Mouse (Mus musculus) gastrocnemius, postnatal 25 days (tissue): Measurements from ENCODE around the gene Mnd1. TPM values are rescaled to one million over a fixed set of nuclear protein-coding genes. Genes with fewer than 3 reads are reported as not detected.

ENCODE experiments used
- DNase-seq: peaks from one replicate; pipeline ENCODE4 v3.0.0; 2022
- total RNA-seq, 2 experiments: library from RNA; stranded (reverse); gene quantifications; 1 replicate in 1 of 2; 2 replicates in 1 of 2; pipeline ENCODE4 v1.2.3; 2021

Gene Mnd1
- total RNA-seq, 2 experiments from 2014 or later, result 2.1 to 3.3 TPM

DNA sequence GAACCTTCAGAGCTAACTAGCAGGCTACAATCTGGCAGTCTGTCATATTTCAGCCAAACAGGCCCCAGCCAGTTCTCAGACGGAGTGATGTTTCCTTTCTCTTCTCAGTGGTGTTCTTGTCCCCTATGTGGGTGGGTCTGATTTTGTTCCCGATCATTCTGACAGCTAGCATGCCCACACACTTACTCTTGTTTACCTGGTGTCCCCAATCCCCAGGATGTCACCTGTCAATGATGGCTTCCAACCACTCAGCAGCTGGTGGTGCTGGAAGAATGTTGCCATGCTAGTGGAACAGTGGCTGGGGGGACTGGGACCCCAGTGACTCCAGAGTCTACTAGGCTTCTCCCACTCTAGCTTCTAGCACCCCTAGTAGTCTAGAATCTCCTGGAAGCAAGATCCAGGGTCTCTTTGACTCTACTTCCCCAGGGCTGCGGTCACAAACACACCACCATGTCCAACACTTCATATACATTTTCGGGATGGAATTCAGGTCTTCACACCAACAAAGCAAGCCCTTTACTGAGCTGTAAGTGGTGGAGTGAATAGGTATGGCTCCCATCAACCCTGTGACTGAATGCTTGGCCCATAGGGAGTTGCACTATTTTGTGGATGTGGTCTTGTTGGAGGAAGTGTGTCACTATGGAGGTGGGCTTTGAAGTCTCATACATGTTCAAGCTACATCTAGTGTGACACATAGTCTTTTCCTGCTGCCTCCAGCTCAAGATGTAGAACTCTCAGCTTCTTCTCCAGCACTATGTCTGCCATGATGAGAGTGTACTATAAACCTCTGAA lies 2.2 kb upstream of the Mnd1 start:
- DNase-seq, result no peak

GRCm38 (mm10) chr3:84157011-84157410 lies 1.4 kb upstream of the Mnd1 start:
- no peak for DNase-seq

DNA sequence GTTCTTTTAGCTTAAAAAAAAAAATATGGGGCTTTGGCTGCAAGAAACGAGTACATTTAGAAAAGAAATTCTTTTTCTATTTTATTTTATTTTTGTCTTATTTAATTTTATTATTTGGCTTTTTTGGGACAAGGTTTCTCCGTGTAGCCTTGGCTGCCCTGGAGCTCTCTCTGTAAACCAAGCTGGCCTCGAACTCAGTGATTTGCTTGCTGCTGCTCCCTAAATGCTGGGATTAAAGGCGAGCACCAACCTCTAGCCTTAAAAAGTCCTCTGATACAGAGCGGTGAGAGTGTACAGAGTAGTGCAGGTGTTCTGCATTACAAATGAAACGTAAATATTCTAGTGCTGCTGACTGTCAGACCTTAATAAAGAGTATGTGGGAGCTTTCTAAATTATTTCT lies 519 bp upstream of the Mnd1 start:
- DNase-seq, result no peak

DNA sequence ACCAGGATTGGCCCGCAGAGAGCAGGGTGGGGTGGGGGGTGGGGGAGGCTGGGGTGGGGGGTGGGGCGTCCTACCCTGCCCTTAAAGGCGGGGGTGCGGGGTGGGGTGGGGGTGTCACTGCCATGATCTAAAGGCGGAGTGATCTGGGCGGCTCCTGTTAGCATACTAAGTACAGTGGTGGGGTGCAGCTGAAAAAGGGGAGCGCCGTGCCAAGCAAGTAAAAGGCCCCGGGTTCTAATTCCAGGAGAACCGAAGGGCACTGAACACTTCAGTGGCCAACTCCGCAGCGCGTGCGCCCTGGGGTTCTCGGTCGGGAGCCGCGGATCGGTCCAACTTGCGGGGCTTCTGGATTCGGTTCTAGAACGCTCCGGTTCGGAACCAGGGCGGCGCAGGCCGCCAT lies 440 bp downstream of the Mnd1 start:
- no peak for DNase-seq

DNA sequence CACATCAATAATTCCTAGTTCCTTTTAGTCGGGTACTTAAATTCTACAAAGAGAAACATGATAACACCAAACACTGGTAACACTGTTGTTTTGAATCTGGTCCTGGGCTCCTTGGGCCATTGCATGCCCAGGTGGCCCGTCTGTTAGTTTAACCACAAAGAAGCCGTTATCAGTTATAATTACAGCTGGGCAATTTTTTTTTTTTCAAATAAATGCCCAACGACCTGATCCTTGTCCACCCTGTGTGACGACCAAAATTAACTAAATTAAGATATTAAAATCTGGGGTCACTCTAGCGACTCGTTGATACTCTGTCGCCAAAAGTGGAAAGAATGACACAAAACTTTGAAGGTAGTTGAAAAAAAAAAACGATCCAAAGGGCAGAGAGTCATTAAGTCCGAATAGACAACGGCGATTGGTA lies 855 bp downstream of the Mnd1 start:
- DNase-seq, result no peak

DNA sequence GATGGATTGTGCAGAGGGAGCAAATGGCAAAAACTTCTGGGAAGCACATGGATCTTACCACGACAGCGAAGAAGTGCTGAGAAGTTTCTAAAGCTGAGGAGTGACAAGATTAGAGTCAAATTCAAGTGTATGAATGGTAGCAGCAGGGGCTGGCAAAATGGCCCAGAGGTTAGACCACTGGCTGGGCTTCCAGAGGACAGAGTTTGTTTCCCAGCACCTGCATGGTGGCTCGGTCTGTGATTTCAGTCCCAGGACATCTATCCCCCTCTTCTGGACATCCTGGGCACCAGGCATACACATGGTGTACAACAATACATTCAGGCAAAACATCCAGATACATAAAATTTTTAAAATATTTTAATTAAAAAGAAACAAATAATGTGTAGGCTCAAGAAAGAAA lies 5.8 kb downstream of the Mnd1 start:
- DNase-seq, result no peak

GRCm38 (mm10) chr3:84140947-84141346 lies 14.6 kb downstream of the Mnd1 start:
- no peak for DNase-seq

DNA sequence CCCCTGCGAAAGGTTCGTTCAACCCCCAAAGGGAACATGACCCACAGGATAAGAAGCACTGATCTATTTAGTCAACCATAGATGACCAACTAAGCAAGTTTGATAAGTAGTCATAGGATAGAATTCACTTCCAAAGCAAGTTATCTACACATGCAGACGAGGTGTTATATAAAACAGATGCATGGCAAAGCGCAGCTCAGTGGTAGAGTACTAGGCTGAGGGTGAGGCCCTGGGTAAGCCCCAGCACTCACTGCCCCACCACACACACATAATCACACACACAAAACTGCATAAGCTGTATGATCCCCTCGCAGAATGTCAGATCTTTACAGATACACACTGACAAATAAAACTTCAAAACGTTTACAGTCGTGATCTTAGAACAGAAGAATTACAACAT lies 19.1 kb downstream of the Mnd1 start:
- DNase-seq, result no peak

- no peak for DNase-seq
Observed at GRCm38 (mm10) chr3:84135933-84136332, 19.7 kb downstream of the Mnd1 start.

DNA sequence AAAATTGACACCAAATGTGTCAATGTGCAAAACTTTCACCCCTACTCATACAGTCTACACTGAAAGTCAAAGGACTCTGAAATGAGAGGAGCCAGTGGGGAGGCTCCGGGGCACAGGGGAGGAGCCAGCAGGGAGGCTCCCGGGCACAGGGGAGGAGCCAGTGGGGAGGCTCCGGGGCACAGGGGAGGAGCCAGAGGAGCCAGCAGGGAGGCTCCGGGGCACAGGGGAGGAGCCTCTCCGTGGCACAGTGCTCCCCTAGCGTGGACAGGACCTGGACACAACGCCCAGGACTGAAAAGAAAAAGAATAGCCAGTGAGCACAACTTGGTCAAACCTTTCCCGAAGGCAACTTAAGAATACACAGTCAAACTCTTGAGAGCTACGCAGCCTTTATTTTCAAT lies 20.2 kb downstream of the Mnd1 start:
- DNase-seq, result peak; percentile 9

- DNase-seq, result no peak
Observed at GRCm38 (mm10) chr3:84131369-84131768, 24.2 kb downstream of the Mnd1 start.

DNA sequence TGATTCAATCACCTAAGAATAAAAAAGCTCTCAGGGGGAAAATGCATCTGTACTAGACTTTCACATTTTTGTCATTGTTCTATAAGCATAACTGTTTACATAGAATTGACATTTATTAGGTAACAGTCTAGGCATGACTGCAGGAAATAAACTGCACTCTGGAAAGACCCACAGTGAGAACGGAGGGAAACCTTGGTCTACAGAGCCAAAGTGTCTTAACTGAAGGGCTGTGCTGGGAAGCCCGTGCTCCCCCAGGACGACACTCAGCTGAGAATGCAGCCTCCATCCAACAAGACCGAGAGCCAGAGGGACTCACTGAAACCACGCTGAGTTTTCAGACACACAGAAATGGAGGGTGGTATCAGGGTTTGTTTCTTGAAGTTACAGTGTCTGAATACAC lies 24.8 kb downstream of the Mnd1 start:
- DNase-seq, result no peak

- no peak for DNase-seq
Observed at GRCm38 (mm10) chr3:84128871-84129870, 26.4 kb downstream of the Mnd1 start.

GRCm38 (mm10) chr3:84127431-84127830 lies 28.2 kb downstream of the Mnd1 start:
- DNase-seq, result no peak

DNA sequence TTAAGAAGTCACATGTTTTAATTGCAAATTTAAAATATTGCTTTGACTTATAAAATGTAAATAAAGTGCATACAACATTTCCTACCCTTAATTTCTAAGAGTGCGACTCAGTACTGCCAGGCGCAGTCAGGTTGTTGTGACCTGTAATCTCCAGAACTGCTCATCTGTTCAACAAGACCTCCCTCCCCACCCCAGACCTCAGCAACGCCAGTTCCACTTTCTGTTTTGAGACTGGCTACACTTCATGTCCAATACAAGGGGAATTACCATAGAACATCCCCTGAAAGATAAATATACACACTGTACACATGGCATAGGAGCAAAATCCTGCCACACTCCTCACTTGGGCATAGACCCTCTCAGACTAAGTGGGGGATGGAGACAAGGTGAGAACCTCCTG lies 28.9 kb downstream of the Mnd1 start:
- DNase-seq, result no peak

- no peak for DNase-seq
Observed at GRCm38 (mm10) chr3:84125704-84126289, 29.8 kb downstream of the Mnd1 start.

DNA sequence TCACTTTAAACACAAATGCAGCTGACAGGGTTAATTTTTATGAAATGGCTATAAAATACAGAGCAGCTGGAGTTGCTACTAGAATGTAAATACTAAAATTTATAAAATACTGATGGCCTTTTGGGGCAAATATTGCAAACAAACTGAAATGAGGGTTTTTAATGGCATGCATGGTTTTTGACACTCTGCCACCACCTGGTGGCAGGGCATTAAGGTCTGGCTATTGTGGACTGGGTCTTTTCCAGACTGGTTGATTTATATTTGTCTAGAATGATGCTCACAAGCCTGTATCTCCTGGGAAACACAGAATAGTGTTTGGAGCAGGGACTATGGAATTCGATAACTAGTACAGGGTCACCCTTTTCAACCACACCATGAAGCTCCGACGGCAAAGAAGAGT lies 32.1 kb downstream of the Mnd1 start:
- peak; percentile 13 for DNase-seq

- no peak for DNase-seq
Observed at GRCm38 (mm10) chr3:84118718-84119117, 36.9 kb downstream of the Mnd1 start.

DNA sequence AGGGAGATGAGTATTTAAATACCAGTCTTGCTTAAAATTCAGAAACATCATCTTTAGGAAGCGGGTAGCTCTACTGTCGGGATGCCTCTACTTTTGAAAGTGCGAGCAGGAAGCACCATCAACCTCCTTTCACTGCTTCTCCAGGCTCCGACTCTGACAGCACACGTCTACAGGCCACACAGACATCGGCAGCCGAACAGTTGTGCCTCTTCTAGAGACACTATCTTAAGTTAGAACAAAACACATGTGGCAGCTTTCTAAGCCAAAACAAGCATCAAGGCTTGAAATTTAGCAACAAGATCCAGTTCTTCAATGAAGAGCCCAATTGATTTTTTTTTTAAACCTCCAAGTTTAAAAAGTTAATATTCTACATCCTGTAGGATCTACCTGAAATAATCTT lies 37.4 kb downstream of the Mnd1 start:
- no peak for DNase-seq

DNA sequence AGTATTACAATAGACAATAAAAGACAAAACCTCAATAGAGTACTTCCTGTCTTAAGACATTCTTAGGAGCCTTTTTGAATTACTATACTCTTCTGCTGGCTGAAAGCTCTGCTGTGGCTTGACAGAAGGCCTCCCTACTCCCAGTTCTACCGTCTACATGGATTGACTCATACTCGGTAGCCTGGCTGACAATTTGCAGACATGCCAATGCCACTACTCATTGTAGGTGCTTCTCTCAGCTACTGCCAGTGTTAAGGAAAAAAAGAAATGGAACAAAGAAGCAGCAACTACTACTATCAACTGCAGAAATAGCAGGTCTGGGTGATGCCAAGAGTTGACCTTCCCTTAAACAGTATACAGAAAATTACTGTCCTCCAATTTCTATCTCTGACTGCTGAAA lies 47.0 kb downstream of the Mnd1 start:
- DNase-seq, result no peak

DNA sequence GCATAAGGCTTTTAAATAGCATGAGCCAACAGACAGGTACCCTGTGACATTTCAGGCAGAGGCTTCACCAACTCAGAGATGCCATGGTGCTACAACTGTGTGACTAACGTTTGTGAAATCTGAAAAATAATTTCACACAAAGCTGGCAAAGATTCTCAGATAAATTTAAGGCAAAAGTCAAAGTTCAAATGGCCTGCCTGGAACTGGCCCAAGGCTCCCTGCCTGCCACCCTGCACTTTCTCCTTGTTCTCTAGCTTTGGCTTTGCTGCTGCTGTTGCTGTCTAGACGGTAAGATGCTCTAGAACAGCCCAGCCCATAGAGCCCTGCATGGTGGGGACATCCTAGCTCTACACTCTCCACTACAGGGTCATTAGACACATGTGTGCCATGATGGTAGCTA lies 49.5 kb downstream of the Mnd1 start:
- DNase-seq, result no peak

- DNase-seq, result no peak
Observed at GRCm38 (mm10) chr3:84103536-84103935, 52.0 kb downstream of the Mnd1 start.

- no peak for DNase-seq
Observed at GRCm38 (mm10) chr3:84092875-84093274, 62.7 kb downstream of the Mnd1 start.
